8 mouse cellular contexts compared by ENCODE assay signal in the genomic region with DNA sequence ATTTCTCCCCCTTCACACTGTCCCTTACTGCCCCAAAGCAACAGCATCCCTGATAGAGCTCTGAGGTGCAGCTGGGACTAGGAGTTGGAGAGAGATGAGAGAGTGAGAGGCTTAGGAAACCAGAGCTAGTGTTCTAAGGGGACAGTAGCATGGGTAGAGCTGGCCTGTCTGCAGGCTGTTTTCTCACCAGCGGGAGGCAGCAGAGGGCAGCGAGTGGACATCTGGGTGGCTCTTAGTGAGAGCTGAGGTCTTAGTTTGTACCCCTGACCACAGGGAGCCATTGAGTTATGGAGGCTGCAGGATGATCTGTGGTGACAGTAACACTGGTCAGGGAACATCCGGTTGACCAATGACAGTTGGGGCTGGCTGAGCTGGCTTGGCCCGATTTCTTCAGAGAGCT.
DNase-seq lines count a peak whose midpoint lies in the region; ATAC-seq and TF ChIP-seq lines count a peak whose summit lies in the region.

No protein-coding gene starts in this region.

- H3K4me1 ChIP-seq in MEL (ENCODE audit: control insufficient read depth in 1 of 2, insufficient read depth in 2 of 2, low read length in 2 of 2): no peaks in the 10 kb centered on the region
- no peaks in the 10 kb centered on the region for H3K4me1 ChIP-seq in hindbrain, embryonic 15.5 days (replicated peaks)

- no peak overlapping the region for H3K27ac ChIP-seq in MEL (ENCODE audit: control insufficient read depth, low read depth, low read length)
- no peak overlapping the region for H3K27ac ChIP-seq in hindbrain, embryonic 15.5 days (replicated peaks)

- TF ChIP-seq POLR2A in MEL (IDR thresholded peaks at IDR 0.05; ENCODE audit: control insufficient read depth in 1 of 2, insufficient read depth in 1 of 2, low read depth in 1 of 2, low read length in 2 of 2, poor library complexity in 1 of 2): no peak

- H3K4me2 ChIP-seq in hindbrain, embryonic 15.5 days: no peak overlapping the region

- TF ChIP-seq EP300 in MEL (IDR thresholded peaks at IDR 0.05; ENCODE audit: low read depth in 1 of 2, low read length in 2 of 2): no peak

- H3K79me2 ChIP-seq in MEL (ENCODE audit: control insufficient read depth, insufficient read depth, low read length, poor library complexity): no peaks in the 10 kb centered on the region

- DNase-seq in MEL (ENCODE audit: low read depth, low spot score): peak; percentile 44
- DNase-seq in cerebellum, adult 8-10 months: peak; percentile 84
- DNase-seq in frontal cortex, postnatal 36 days (ENCODE audit: low spot score in 2 of 2): peak; percentile 75 to 82
- DNase-seq in layer of hippocampus, postnatal 36 days: peak; percentile 77 to 80
- DNase-seq in lung, postnatal 36 days: peak; percentile 92
- DNase-seq in retina, postnatal 7 days (ENCODE audit: low read depth, low spot score): peak; percentile 73
- DNase-seq in thymus, postnatal 4 days: peak; percentile 92

- H3K4me3 ChIP-seq in MEL (ENCODE audit: control insufficient read depth in 1 of 2, insufficient read depth in 1 of 2, low read depth in 2 of 2, low read length in 2 of 2): no peak overlapping the region
- no peak overlapping the region for H3K4me3 ChIP-seq in hindbrain, embryonic 15.5 days

- WGBS in hindbrain, embryonic 15.5 days: 29% methylated on average over 4 of the region's 4 CpGs

- no peaks in the 10 kb centered on the region for H3K27me3 ChIP-seq in MEL (ENCODE audit: control insufficient read depth in 1 of 2, insufficient read depth in 2 of 2, low read length in 2 of 2)
- H3K27me3 ChIP-seq in hindbrain, embryonic 15.5 days: no peaks in the 10 kb centered on the region

- H3K9ac ChIP-seq in MEL (ENCODE audit: control insufficient read depth, low read depth, low read length, poor library complexity, severe bottlenecking): no peak overlapping the region
- H3K9ac ChIP-seq in hindbrain, embryonic 15.5 days: no peak overlapping the region

- peak; percentile 90 for TF ChIP-seq RAD21 in MEL (IDR thresholded peaks at IDR 0.05; ENCODE audit: low read depth, low read length)

- no peaks in the 10 kb centered on the region for H3K9me3 ChIP-seq in MEL (replicated peaks; ENCODE audit: insufficient read depth, low read length)
- H3K9me3 ChIP-seq in hindbrain, embryonic 15.5 days: no peaks in the 10 kb centered on the region

- 0 out of 2 replicates have a peak, but pooled peaks have one; percentile 51 for ATAC-seq in hindbrain, embryonic 15.5 days (ENCODE audit: low FRiP score, low read depth)

- peak; percentile 78 to 87 (median 87) for TF ChIP-seq CTCF in MEL (IDR thresholded peaks at IDR 0.05 in 2 of 3, conservative IDR thresholded peaks at IDR 0.05 in 1 of 3; ENCODE audit: control insufficient read depth in 1 of 3, insufficient read depth in 1 of 3, low read depth in 2 of 3, low read length in 3 of 3, poor library complexity in 1 of 3, severe bottlenecking in 1 of 3)

- no peaks in the 10 kb centered on the region for H3K36me3 ChIP-seq in MEL (ENCODE audit: control insufficient read depth in 1 of 2, insufficient read depth in 2 of 2, low read length in 2 of 2)
- H3K36me3 ChIP-seq in hindbrain, embryonic 15.5 days: no peaks in the 10 kb centered on the region

TF ChIP-seq in MEL, 35 proteins besides CTCF, POLR2A, EP300 and RAD21:
- TF ChIP-seq RCOR1 (IDR thresholded peaks at IDR 0.05; ENCODE audit: low read depth, low read length) (no peak), SMC3 (IDR thresholded peaks at IDR 0.05; ENCODE audit: low read depth, low read length) (peak; percentile 98), ZNF384 (IDR thresholded peaks at IDR 0.05; ENCODE audit: low read depth, low read length) (no peak), ZC3H11A (IDR thresholded peaks at IDR 0.05; ENCODE audit: low read depth, low read length) (peak; percentile 94), JUND (IDR thresholded peaks at IDR 0.05; ENCODE audit: low read depth, low read length) (0 out of 2 replicates have a peak, but pooled peaks have one; percentile 14)
